Mouse (Mus musculus): ENCODE measurements around the gene Crybg3. TPM values are rescaled to one million over a fixed set of nuclear protein-coding genes. Genes with fewer than 3 reads are reported as not detected.

Crybg3 gene
- polyA plus RNA-seq, 1 experiment: 25.8 TPM

GRCm38 (mm10) chr16:59586276-59586675 lies 14.5 kb downstream of the Crybg3 start:
- no peak overlapping the region for H3K4me3 ChIP-seq (ENCODE audit: insufficient read depth, low read length)
- peaks cover 4% of the 10 kb centered on the region; the same call in 1 of the 2 replicates for H3K4me1 ChIP-seq (ENCODE audit: control insufficient read depth, insufficient read depth, low read length)
- no peak for TF ChIP-seq POLR2A (IDR thresholded peaks at IDR 0.05; ENCODE audit: borderline replicate concordance, low read depth, low read length)
- no peak for TF ChIP-seq CTCF (IDR thresholded peaks at IDR 0.05; ENCODE audit: low read depth, low read length)
- H3K27ac ChIP-seq (ENCODE audit: insufficient read depth, low read depth, low read length): no peak overlapping the region

GRCm38 (mm10) chr16:59585706-59586244 lies 15.0 kb downstream of the Crybg3 start:
- no peak overlapping the region for H3K4me3 ChIP-seq (ENCODE audit: insufficient read depth, low read length)
- no peak overlapping the region for H3K27ac ChIP-seq (ENCODE audit: insufficient read depth, low read depth, low read length)
- H3K4me1 ChIP-seq (ENCODE audit: control insufficient read depth, insufficient read depth, low read length): peaks cover 4% of the 10 kb centered on the region; the same call in 1 of the 2 replicates
- TF ChIP-seq CTCF (IDR thresholded peaks at IDR 0.05; ENCODE audit: low read depth, low read length) (no peak), POLR2A (IDR thresholded peaks at IDR 0.05; ENCODE audit: borderline replicate concordance, low read depth, low read length) (no peak)

GRCm38 (mm10) chr16:59583515-59583914 lies 17.3 kb downstream of the Crybg3 start:
- peak overlapping the region; percentile 39 for H3K27ac ChIP-seq (ENCODE audit: insufficient read depth, low read depth, low read length)

GRCm38 (mm10) chr16:59579237-59579636 lies 21.5 kb downstream of the Crybg3 start:
- peaks cover 11% of the 10 kb centered on the region; the same call in 1 of the 2 replicates for H3K4me1 ChIP-seq (ENCODE audit: control insufficient read depth, insufficient read depth, low read length)
- no peak overlapping the region for H3K27ac ChIP-seq (ENCODE audit: insufficient read depth, low read depth, low read length)
- H3K4me3 ChIP-seq (ENCODE audit: insufficient read depth, low read length): no peak overlapping the region
- TF ChIP-seq CTCF (IDR thresholded peaks at IDR 0.05; ENCODE audit: low read depth, low read length) (no peak), POLR2A (IDR thresholded peaks at IDR 0.05; ENCODE audit: borderline replicate concordance, low read depth, low read length) (no peak)

More at GRCm38 (mm10) chr16:59583515-59583914, 17.3 kb downstream of the Crybg3 start:
- TF ChIP-seq CTCF (IDR thresholded peaks at IDR 0.05; ENCODE audit: low read depth, low read length) (no peak), POLR2A (IDR thresholded peaks at IDR 0.05; ENCODE audit: borderline replicate concordance, low read depth, low read length) (no peak)
- H3K4me1 ChIP-seq (ENCODE audit: control insufficient read depth, insufficient read depth, low read length): peaks cover 8% of the 10 kb centered on the region; the same call in 1 of the 2 replicates
- H3K4me3 ChIP-seq (ENCODE audit: insufficient read depth, low read length): no peak overlapping the region

- Histone ChIP-seq H3K4me3 (ENCODE audit: insufficient read depth, low read length) (no peak overlapping the region), H3K27ac (ENCODE audit: insufficient read depth, low read depth, low read length) (no peak overlapping the region), H3K4me1 (ENCODE audit: control insufficient read depth, insufficient read depth, low read length) (peaks cover 10% of the 10 kb centered on the region)
- TF ChIP-seq CTCF (IDR thresholded peaks at IDR 0.05; ENCODE audit: low read depth, low read length) (no peak), POLR2A (IDR thresholded peaks at IDR 0.05; ENCODE audit: borderline replicate concordance, low read depth, low read length) (no peak)
Measured at GRCm38 (mm10) chr16:59573961-59574360, 26.8 kb downstream of the Crybg3 start.

- no peak overlapping the region for H3K4me3 ChIP-seq (ENCODE audit: insufficient read depth, low read length)
- peaks cover 15% of the 10 kb centered on the region for H3K4me1 ChIP-seq (ENCODE audit: control insufficient read depth, insufficient read depth, low read length)
- H3K27ac ChIP-seq (ENCODE audit: insufficient read depth, low read depth, low read length): no peak overlapping the region
- TF ChIP-seq CTCF (IDR thresholded peaks at IDR 0.05; ENCODE audit: low read depth, low read length) (no peak), POLR2A (IDR thresholded peaks at IDR 0.05; ENCODE audit: borderline replicate concordance, low read depth, low read length) (no peak)
Measured at GRCm38 (mm10) chr16:59572685-59573084, 28.1 kb downstream of the Crybg3 start.

GRCm38 (mm10) chr16:59570807-59571206 lies 30.0 kb downstream of the Crybg3 start:
- Histone ChIP-seq H3K27ac (ENCODE audit: insufficient read depth, low read depth, low read length) (no peak overlapping the region), H3K4me1 (ENCODE audit: control insufficient read depth, insufficient read depth, low read length) (peaks cover 13% of the 10 kb centered on the region)

GRCm38 (mm10) chr16:59569837-59570236 lies 30.9 kb downstream of the Crybg3 start:
- peaks cover 13% of the 10 kb centered on the region for H3K4me1 ChIP-seq (ENCODE audit: control insufficient read depth, insufficient read depth, low read length)
- no peak overlapping the region for H3K27ac ChIP-seq (ENCODE audit: insufficient read depth, low read depth, low read length)
- no peak for TF ChIP-seq CTCF (IDR thresholded peaks at IDR 0.05; ENCODE audit: low read depth, low read length)
- no peak for TF ChIP-seq POLR2A (IDR thresholded peaks at IDR 0.05; ENCODE audit: borderline replicate concordance, low read depth, low read length)
- H3K4me3 ChIP-seq (ENCODE audit: insufficient read depth, low read length): no peak overlapping the region

More at GRCm38 (mm10) chr16:59570807-59571206, 30.0 kb downstream of the Crybg3 start:
- H3K4me3 ChIP-seq (ENCODE audit: insufficient read depth, low read length): no peak overlapping the region
- TF ChIP-seq CTCF (IDR thresholded peaks at IDR 0.05; ENCODE audit: low read depth, low read length): no peak
- no peak for TF ChIP-seq POLR2A (IDR thresholded peaks at IDR 0.05; ENCODE audit: borderline replicate concordance, low read depth, low read length)

GRCm38 (mm10) chr16:59567721-59568381 lies 32.9 kb downstream of the Crybg3 start:
- peaks cover 13% of the 10 kb centered on the region for H3K4me1 ChIP-seq (ENCODE audit: control insufficient read depth, insufficient read depth, low read length)
- H3K4me3 ChIP-seq (ENCODE audit: insufficient read depth, low read length): no peak overlapping the region
- 0 out of 2 replicates have a peak overlapping the region, but pooled peaks have one; percentile 29 for H3K27ac ChIP-seq (ENCODE audit: insufficient read depth, low read depth, low read length)
- TF ChIP-seq CTCF (IDR thresholded peaks at IDR 0.05; ENCODE audit: low read depth, low read length): no peak
- TF ChIP-seq POLR2A (IDR thresholded peaks at IDR 0.05; ENCODE audit: borderline replicate concordance, low read depth, low read length): no peak

GRCm38 (mm10) chr16:59566437-59566836 lies 34.3 kb downstream of the Crybg3 start:
- TF ChIP-seq POLR2A (IDR thresholded peaks at IDR 0.05; ENCODE audit: borderline replicate concordance, low read depth, low read length): no peak
- no peak for TF ChIP-seq CTCF (IDR thresholded peaks at IDR 0.05; ENCODE audit: low read depth, low read length)
- H3K27ac ChIP-seq (ENCODE audit: insufficient read depth, low read depth, low read length): no peak overlapping the region
- H3K4me3 ChIP-seq (ENCODE audit: insufficient read depth, low read length): no peak overlapping the region
- peaks cover 13% of the 10 kb centered on the region for H3K4me1 ChIP-seq (ENCODE audit: control insufficient read depth, insufficient read depth, low read length)
